Mouse (Mus musculus) leukemia stem cell, adult 10-12 weeks (primary cell): Measurements from ENCODE around the gene Sfn. TPM values are rescaled to one million over a fixed set of nuclear protein-coding genes. Genes with fewer than 3 reads are reported as not detected.

Experiments used
- polyA plus RNA-seq: library from polyadenylated mRNA; stranded (reverse); fragments of >175 nt; gene quantifications from 2 replicates; pipeline ENCODE4 v1.2.3, GENCODE M21; 2012; ENCODE audit warnings: low replicate concordance

The Sfn gene
- polyA plus RNA-seq, result 7.2 and 9.9 TPM in 2 replicates

GRCm38 (mm10) chr4:133601721-133602218, at the start of gene Sfn:
Sfn (minus strand) TSS chr4:133602168.

GRCm38 (mm10) chr4:133649989-133650699, 48.2 kb upstream of the Sfn start, which contains the start of gene Zdhhc18:
Zdhhc18 (minus strand) TSS chr4:133650154.

GRCm38 (mm10) chr4:133584059-133584951, 17.7 kb downstream of the Sfn start, which contains the start of gene Gpn2:
Gpn2 (plus strand) TSS chr4:133584362.

GRCm38 (mm10) chr4:133574070-133574842, 27.7 kb downstream of the Sfn start, which contains the start of gene Gpatch3:
Gpatch3 (plus strand) TSS chr4:133574745.

GRCm38 (mm10) chr4:133552768-133553447, 49.1 kb downstream of the Sfn start, which contains the start of gene Nr0b2:
Nr0b2 (plus strand) TSS chr4:133553376.

Other genes starting within 250 kb of the Sfn start
- 117 and 160 TPM in 2 replicates for gene Wdtc1, start 248.7 kb downstream of the Sfn start, polyA plus RNA-seq
- 70.0 and 77.3 TPM in 2 replicates for gene Slc9a1, start 232.5 kb downstream of the Sfn start, polyA plus RNA-seq
- 0.13 and 0.15 TPM in 2 replicates for gene Tent5b, start 122.0 kb downstream of the Sfn start, polyA plus RNA-seq
- gene Trnp1, start 103.6 kb downstream of the Sfn start, polyA plus RNA-seq, result 0.28 and 0.34 TPM in 2 replicates
- gene Kdf1, start 83.2 kb downstream of the Sfn start, polyA plus RNA-seq, result 0.30 and 1.2 TPM in 2 replicates
- 165 and 264 TPM in 2 replicates for gene Nudc, start 56.2 kb downstream of the Sfn start, polyA plus RNA-seq
- gene Nr0b2, start 48.8 kb downstream of the Sfn start, polyA plus RNA-seq, result 0.52 and 0.95 TPM in 2 replicates
- gene Gpatch3, start 27.4 kb downstream of the Sfn start, polyA plus RNA-seq, result 9.5 and 9.9 TPM in 2 replicates
- gene Gpn2, start 17.8 kb downstream of the Sfn start, polyA plus RNA-seq, result 41.9 and 70.4 TPM in 2 replicates
- 85.1 and 90.5 TPM in 2 replicates for gene Zdhhc18, start 48.0 kb upstream of the Sfn start, polyA plus RNA-seq
- 14.1 and 14.3 TPM in 2 replicates for gene Pigv, start 70.5 kb upstream of the Sfn start, polyA plus RNA-seq
- 95.3 and 252 TPM in 2 replicates for gene Arid1a, start 154.6 kb upstream of the Sfn start, polyA plus RNA-seq